Mouse (Mus musculus) limb, embryonic 13.5 days (tissue): ENCODE data around the gene Hk3. TPM values are rescaled to one million over a fixed set of nuclear protein-coding genes. Genes with fewer than 3 reads are reported as not detected.

ENCODE experiments used
- ATAC-seq: fragments of 200-750 bp; cut with Nextera tagmentation; 2 replicates; pipeline ENCODE4 v1.8.0; 2017; ENCODE audit warnings: low read depth, moderate number of reproducible peaks, moderate TSS enrichment; ENCODE audit not compliant: low FRiP score
- H3K27ac ChIP-seq: fragments of 300-500 bp; sonication (generic); 2 replicates; pipeline ENCODE4 v1.5.1; 2015; ENCODE audit warnings: inconsistent platforms, mild to moderate bottlenecking, moderate library complexity
- H3K27me3 ChIP-seq: fragments of 300-500 bp; sonication (generic); 2 replicates; pipeline ENCODE4 v1.6.1; 2015; ENCODE audit warnings: mild to moderate bottlenecking, inconsistent platforms
- H3K36me3 ChIP-seq: fragments of 300-500 bp; sonication (generic); 2 replicates; pipeline ENCODE4 v1.6.1; 2015; ENCODE audit warnings: inconsistent platforms, mild to moderate bottlenecking, moderate library complexity
- H3K4me1 ChIP-seq: fragments of 300-500 bp; sonication (generic); 2 replicates; pipeline ENCODE4 v1.6.1; 2015; ENCODE audit warnings: inconsistent platforms
- H3K4me2 ChIP-seq: fragments of 300-500 bp; sonication (generic); replicated peaks from 2 replicates; pipeline ENCODE4 v1.6.1; 2015; ENCODE audit warnings: inconsistent platforms, mild to moderate bottlenecking, moderate library complexity
- H3K4me3 ChIP-seq: fragments of 300-500 bp; sonication (generic); 2 replicates; pipeline ENCODE4 v1.5.1; 2015; ENCODE audit warnings: moderate library complexity, mild to moderate bottlenecking, inconsistent platforms
- H3K9ac ChIP-seq: fragments of 300-500 bp; sonication (generic); 2 replicates; pipeline ENCODE4 v1.6.1; 2015; ENCODE audit warnings: mild to moderate bottlenecking, inconsistent platforms
- H3K9me3 ChIP-seq: fragments of 300-500 bp; sonication (generic); 2 replicates; pipeline ENCODE4 v1.6.1; 2016; ENCODE audit warnings: inconsistent platforms
- WGBS: fragments of 180-500 bp; shearing (Covaris S2); methylation state at CpG from one replicate; pipeline ENCODE4 v1.1.7; 2015; 5-methylcytosine and 5-hydroxymethylcytosine counted together
- polyA plus RNA-seq: library from polyadenylated mRNA; unstranded; fragments of >200 nt; fragmentation: Nextera tagmentation; extraction: Ambion mirVana; gene quantifications from 2 replicates; pipeline ENCODE4 v1.2.1, GENCODE M21; 2015

The Hk3 gene
- polyA plus RNA-seq, result 0.96 and 1.1 TPM in 2 replicates

- ATAC-seq, result no peak
- Histone ChIP-seq H3K9ac (no peak within 1 kb of the TSS), H3K27me3 (no peaks in the 10 kb centered on the region), H3K9me3 (no peaks in the 10 kb centered on the region), H3K4me2 (no peak within 1 kb of the TSS), H3K4me3 (no peak within 1 kb of the TSS), H3K36me3 (peaks cover 8% of the 10 kb centered on the region; the same call in 1 of the 2 replicates), H3K4me1 (no peaks in the 10 kb centered on the region), H3K27ac (no peak within 1 kb of the TSS)
- WGBS, result 84% methylated on average over 13 of the region's 13 CpGs
Measured at GRCm38 (mm10) chr13:55021194-55021779, at the start of gene Hk3. Gene Hk3 (minus strand): TSS chr13:55021385.

GRCm38 (mm10) chr13:55069719-55070118 lies 48.5 kb upstream of the Hk3 start:
- Histone ChIP-seq H3K4me1 (no peaks in the 10 kb centered on the region), H3K9ac (no peak overlapping the region), H3K27me3 (no peaks in the 10 kb centered on the region), H3K27ac (no peak overlapping the region), H3K36me3 (no peaks in the 10 kb centered on the region), H3K9me3 (no peaks in the 10 kb centered on the region), H3K4me2 (no peak overlapping the region), H3K4me3 (no peak overlapping the region)
- WGBS, result 60% methylated on average over 7 of the region's 7 CpGs
- no peak for ATAC-seq

- H3K4me2 ChIP-seq, result no peak overlapping the region
- WGBS, result 91% methylated on average over 2 of the region's 2 CpGs
Measured at GRCm38 (mm10) chr13:55063276-55063675, 42.1 kb upstream of the Hk3 start.

GRCm38 (mm10) chr13:55058042-55058441 lies 36.9 kb upstream of the Hk3 start:
- H3K4me2 ChIP-seq, result no peak overlapping the region
- H3K27ac ChIP-seq, result no peak overlapping the region
- no peak overlapping the region for H3K9ac ChIP-seq
- no peaks in the 10 kb centered on the region for H3K27me3 ChIP-seq
- no peak for ATAC-seq
- no peak overlapping the region for H3K4me3 ChIP-seq
- peaks cover 25% of the 10 kb centered on the region for H3K36me3 ChIP-seq
- H3K9me3 ChIP-seq, result no peaks in the 10 kb centered on the region
- no peaks in the 10 kb centered on the region for H3K4me1 ChIP-seq
- 93% methylated on average over 2 of the region's 2 CpGs for WGBS

More at GRCm38 (mm10) chr13:55063276-55063675, 42.1 kb upstream of the Hk3 start:
- H3K9me3 ChIP-seq, result no peaks in the 10 kb centered on the region
- H3K36me3 ChIP-seq, result peaks cover 14% of the 10 kb centered on the region
- no peaks in the 10 kb centered on the region for H3K4me1 ChIP-seq
- no peak overlapping the region for H3K4me3 ChIP-seq
- no peak overlapping the region for H3K27ac ChIP-seq
- H3K9ac ChIP-seq, result no peak overlapping the region
- ATAC-seq, result no peak
- no peaks in the 10 kb centered on the region for H3K27me3 ChIP-seq

GRCm38 (mm10) chr13:55047706-55048105 lies 26.5 kb upstream of the Hk3 start:
- Histone ChIP-seq H3K4me1 (no peaks in the 10 kb centered on the region), H3K27me3 (no peaks in the 10 kb centered on the region)
- no peak for ATAC-seq

GRCm38 (mm10) chr13:55040016-55040415 lies 18.8 kb upstream of the Hk3 start:
- Histone ChIP-seq H3K4me3 (no peak overlapping the region), H3K27ac (no peak overlapping the region), H3K4me2 (no peak overlapping the region), H3K9me3 (no peaks in the 10 kb centered on the region), H3K36me3 (peaks cover 28% of the 10 kb centered on the region), H3K27me3 (no peaks in the 10 kb centered on the region), H3K4me1 (no peaks in the 10 kb centered on the region), H3K9ac (no peak overlapping the region)
- 97% methylated on average over 2 of the region's 2 CpGs for WGBS
- no peak for ATAC-seq

More at GRCm38 (mm10) chr13:55047706-55048105, 26.5 kb upstream of the Hk3 start:
- no peak overlapping the region for H3K27ac ChIP-seq
- no peak overlapping the region for H3K9ac ChIP-seq
- WGBS, result 87% methylated on average over 3 of the region's 3 CpGs
- H3K4me2 ChIP-seq, result no peak overlapping the region
- H3K9me3 ChIP-seq, result no peaks in the 10 kb centered on the region
- H3K4me3 ChIP-seq, result no peak overlapping the region
- H3K36me3 ChIP-seq, result peaks cover 33% of the 10 kb centered on the region

- H3K9me3 ChIP-seq, result no peaks in the 10 kb centered on the region
- H3K9ac ChIP-seq, result no peak overlapping the region
- no peak for ATAC-seq
Measured at GRCm38 (mm10) chr13:55024215-55024614, 3.0 kb upstream of the Hk3 start.

GRCm38 (mm10) chr13:55022715-55023114 lies 1.5 kb upstream of the Hk3 start:
- Histone ChIP-seq H3K9me3 (no peaks in the 10 kb centered on the region), H3K9ac (no peak overlapping the region), H3K4me1 (no peaks in the 10 kb centered on the region), H3K27ac (no peak overlapping the region), H3K4me3 (no peak overlapping the region), H3K36me3 (peaks cover 10% of the 10 kb centered on the region), H3K4me2 (no peak overlapping the region), H3K27me3 (no peaks in the 10 kb centered on the region)
- no peak for ATAC-seq
- 81% methylated on average over 9 of the region's 9 CpGs for WGBS

More at GRCm38 (mm10) chr13:55024215-55024614, 3.0 kb upstream of the Hk3 start:
- H3K27ac ChIP-seq, result no peak overlapping the region
- 89% methylated on average over 2 of the region's 2 CpGs for WGBS
- H3K4me1 ChIP-seq, result no peaks in the 10 kb centered on the region
- no peaks in the 10 kb centered on the region for H3K27me3 ChIP-seq
- H3K36me3 ChIP-seq, result peaks cover 18% of the 10 kb centered on the region
- no peak overlapping the region for H3K4me3 ChIP-seq
- H3K4me2 ChIP-seq, result no peak overlapping the region

GRCm38 (mm10) chr13:55022256-55022655 lies 1.1 kb upstream of the Hk3 start:
- no peak for ATAC-seq
- Histone ChIP-seq H3K27ac (no peak overlapping the region), H3K4me2 (no peak overlapping the region), H3K36me3 (peaks cover 9% of the 10 kb centered on the region; the same call in 1 of the 2 replicates), H3K4me3 (no peak overlapping the region), H3K9me3 (no peaks in the 10 kb centered on the region), H3K4me1 (no peaks in the 10 kb centered on the region), H3K27me3 (no peaks in the 10 kb centered on the region), H3K9ac (no peak overlapping the region)
- WGBS, result 64% methylated on average over 4 of the region's 4 CpGs

- Histone ChIP-seq H3K9me3 (no peaks in the 10 kb centered on the region), H3K36me3 (no peaks in the 10 kb centered on the region; the same call in 1 of the 2 replicates), H3K4me2 (no peak overlapping the region), H3K27ac (no peak overlapping the region), H3K27me3 (no peaks in the 10 kb centered on the region), H3K4me3 (no peak overlapping the region), H3K9ac (no peak overlapping the region), H3K4me1 (no peaks in the 10 kb centered on the region)
- 88% methylated on average over 4 of the region's 4 CpGs for WGBS
- ATAC-seq, result no peak
Measured at GRCm38 (mm10) chr13:55020051-55020450, 1.1 kb downstream of the Hk3 start.

GRCm38 (mm10) chr13:55019181-55019580 lies 2.0 kb downstream of the Hk3 start:
- Histone ChIP-seq H3K9ac (no peak overlapping the region), H3K4me2 (no peak overlapping the region), H3K36me3 (no peaks in the 10 kb centered on the region), H3K4me1 (no peaks in the 10 kb centered on the region), H3K27me3 (no peaks in the 10 kb centered on the region; the same call in 1 of the 2 replicates), H3K27ac (no peak overlapping the region), H3K9me3 (no peaks in the 10 kb centered on the region), H3K4me3 (no peak overlapping the region)
- WGBS, result 52% methylated on average over 3 of the region's 3 CpGs
- no peak for ATAC-seq

- Histone ChIP-seq H3K9ac (no peak overlapping the region), H3K4me2 (no peak overlapping the region), H3K27ac (no peak overlapping the region), H3K4me3 (no peak overlapping the region), H3K4me1 (no peaks in the 10 kb centered on the region), H3K36me3 (no peaks in the 10 kb centered on the region), H3K9me3 (no peaks in the 10 kb centered on the region), H3K27me3 (no peaks in the 10 kb centered on the region; the same call in 1 of the 2 replicates)
- WGBS, result 88% methylated on average over 9 of the region's 9 CpGs
- ATAC-seq, result no peak
Measured at GRCm38 (mm10) chr13:55018700-55019099, 2.5 kb downstream of the Hk3 start.
